Mouse (Mus musculus) pancreas, adult 10 weeks (tissue): ENCODE data around the gene B4galnt2. TPM values are rescaled to one million over a fixed set of nuclear protein-coding genes. Genes with fewer than 3 reads are reported as not detected.

Experiments
- polyA plus RNA-seq: library from polyadenylated mRNA; stranded (reverse); fragments of 350-450 nt; fragmentation: Illumina TruSeq; extraction: RNeasy Lipid Tissue Mini Kit (QIAGEN cat#74804); gene quantifications from one replicate; pipeline ENCODE4 v1.2.3, GENCODE M21; 2015; ENCODE audit warnings: low read depth, low replicate concordance; ENCODE audit not compliant: insufficient read depth

Gene B4galnt2
- polyA plus RNA-seq: not detected

DNA sequence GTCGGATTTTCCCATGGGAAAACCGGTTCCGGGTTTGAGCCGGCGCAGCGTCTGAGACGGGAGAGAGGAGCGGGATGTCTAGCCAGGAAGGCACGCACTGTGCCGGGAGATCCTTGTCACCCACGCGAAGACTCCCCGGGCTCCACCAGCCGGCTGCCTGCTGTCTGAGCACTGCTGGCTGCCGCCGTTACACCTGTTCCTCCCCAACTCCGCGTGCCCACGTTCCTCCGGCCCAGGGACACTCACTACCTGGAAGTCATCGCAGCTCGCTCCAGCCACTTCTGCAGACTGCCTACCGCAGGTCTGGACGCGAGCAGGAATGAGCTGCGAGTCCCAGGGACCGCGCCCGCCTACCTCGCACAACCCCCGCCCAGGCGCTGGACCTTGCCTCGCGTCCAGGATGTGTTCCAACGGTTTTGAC is at the start of gene B4galnt2:
B4galnt2 (minus strand) TSS at position 321 of the 421 bp plus-strand sequence.

DNA sequence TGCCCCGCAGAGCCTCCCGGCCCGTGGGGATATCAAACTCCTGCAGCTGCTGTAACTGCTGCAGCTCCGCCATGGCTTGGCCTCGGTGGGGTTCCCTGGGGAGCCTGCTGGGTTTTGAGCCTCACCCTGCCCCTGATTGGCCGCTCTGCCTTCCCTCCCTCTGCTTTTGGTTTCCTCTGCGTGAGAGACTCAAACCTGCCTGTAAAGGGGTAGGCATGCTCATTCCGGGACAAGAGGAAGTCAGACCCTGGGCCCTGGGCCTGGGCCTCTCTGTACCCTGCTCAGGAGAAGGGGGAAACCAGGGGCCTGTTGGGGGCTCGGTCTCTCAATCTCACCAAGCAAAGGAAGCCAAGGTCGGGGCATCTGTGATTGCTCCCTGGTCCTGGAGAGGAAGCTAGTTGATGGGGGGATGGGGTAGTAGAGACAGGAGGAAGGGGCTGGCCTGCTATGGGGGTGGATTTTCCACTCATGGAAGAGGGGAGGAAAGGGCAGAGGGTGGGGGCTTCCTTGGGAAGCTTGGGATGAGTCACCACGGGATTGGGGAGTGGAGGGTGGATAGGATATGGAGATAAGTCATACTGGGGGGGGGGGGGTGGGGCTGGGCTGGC is 72.5 kb downstream of the B4galnt2 start, which contains the start of gene Abi3:
Abi3 (minus strand) TSS at position 403 of the 608 bp plus-strand sequence.

DNA sequence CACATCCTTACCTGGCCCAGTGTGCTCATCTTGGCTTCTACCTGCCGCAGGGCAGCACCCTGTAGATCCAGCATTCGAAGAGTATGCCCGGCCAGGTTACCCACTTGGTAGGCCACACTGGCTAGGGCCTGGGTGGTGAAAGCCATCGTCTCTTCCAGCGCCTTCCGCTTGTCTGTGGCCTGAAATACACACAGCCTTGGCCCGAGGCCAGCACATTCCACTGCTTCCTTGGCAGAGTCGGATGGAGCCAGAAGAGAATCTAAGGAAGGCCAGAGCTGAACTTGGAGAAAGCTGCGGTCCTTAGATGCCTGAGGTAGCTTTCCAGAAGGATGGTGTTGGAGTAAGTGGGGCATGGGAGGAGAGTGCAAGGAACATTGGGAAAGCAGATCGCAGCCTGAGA is 77.6 kb downstream of the B4galnt2 start, which contains the start of gene Gngt2:
Gngt2 (plus strand) TSS at position 158 of the 400 bp plus-strand sequence.

DNA sequence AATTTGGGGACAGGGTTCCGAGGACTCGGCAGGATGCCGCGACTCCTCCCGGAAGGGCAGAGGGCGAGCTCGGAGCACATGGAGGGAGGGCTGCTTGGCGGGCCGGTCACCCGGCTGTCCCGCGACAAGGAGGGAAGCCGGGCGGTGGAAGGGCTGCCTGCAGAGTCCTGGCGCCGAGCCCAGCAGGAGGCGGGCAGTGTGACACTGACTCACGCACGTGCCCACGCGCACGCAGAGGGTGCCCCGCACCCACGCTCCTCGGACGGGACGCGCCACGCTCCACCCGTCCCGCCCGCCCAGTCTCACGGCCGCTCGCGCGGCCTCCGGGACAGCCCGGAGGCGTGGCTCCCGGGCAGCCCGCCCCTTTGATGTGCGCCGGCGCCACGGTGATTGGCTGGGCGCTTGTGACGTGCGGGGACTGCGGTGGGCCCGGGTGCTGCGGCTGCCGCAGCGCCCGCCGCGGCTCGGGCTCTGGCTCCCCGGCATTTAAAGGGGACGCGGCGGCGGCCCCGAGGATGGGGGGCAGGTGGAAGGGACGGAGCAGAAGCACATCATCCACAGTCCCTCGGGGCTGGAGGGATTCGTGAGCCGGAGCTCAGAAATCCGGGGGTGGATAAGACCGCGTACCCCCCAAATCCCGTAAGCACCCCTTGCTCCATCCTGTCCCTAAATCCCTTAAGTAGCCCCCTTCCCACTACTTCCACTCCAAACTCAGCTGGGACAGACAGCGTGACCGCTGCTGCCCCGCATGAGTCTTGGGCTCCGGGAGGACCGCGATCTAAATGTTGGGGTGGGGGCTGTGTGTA is 90.4 kb downstream of the B4galnt2 start, which contains the start of gene Phospho1:
Phospho1 (plus strand) TSS at position 429 of the 806 bp plus-strand sequence.

Other genes with a start within 250 kb of the B4galnt2 start
- gene Phb, start 247.9 kb downstream of the B4galnt2 start, polyA plus RNA-seq: 18.9 TPM
- gene Zfp652, start 202.2 kb downstream of the B4galnt2 start, polyA plus RNA-seq: 8.2 TPM
- not detected for gene B130006D01Rik, start 191.3 kb downstream of the B4galnt2 start, polyA plus RNA-seq
- not detected for gene Phospho1, start 90.4 kb downstream of the B4galnt2 start, polyA plus RNA-seq
- 25.4 TPM for gene Gngt2, start 77.7 kb downstream of the B4galnt2 start, polyA plus RNA-seq
- 4.9 TPM for gene Abi3, start 72.4 kb downstream of the B4galnt2 start, polyA plus RNA-seq
- not detected for gene Igf2bp1, start 91.0 kb upstream of the B4galnt2 start, polyA plus RNA-seq
- not detected for gene Gip, start 109.7 kb upstream of the B4galnt2 start, polyA plus RNA-seq
- 24.3 TPM for gene Snf8, start 120.0 kb upstream of the B4galnt2 start, polyA plus RNA-seq
- gene Ube2z, start 150.5 kb upstream of the B4galnt2 start, polyA plus RNA-seq: 10.0 TPM
- 111 TPM for gene Atp5g1, start 160.8 kb upstream of the B4galnt2 start, polyA plus RNA-seq
- not detected for gene Calcoco2, start 197.1 kb upstream of the B4galnt2 start, polyA plus RNA-seq
- gene Ttll6, start 218.9 kb upstream of the B4galnt2 start, polyA plus RNA-seq: 1.1 TPM